Mouse (Mus musculus) brain, embryonic 14.5 days (tissue): ENCODE measurements at regions not wholly inside any gene's neighbourhood (a gene's known extent, or its start where the extent isn't known, plus 50 kb on each side); places are given as distances from the start of the nearest gene placed in this dataset.
A peak's percentile ranks its signal among the peaks of the same experiment; 100 is the strongest.

Source experiments
- DNase-seq: peaks from one replicate; pipeline ENCODE4 v3.0.0-alpha.2; 2011; ENCODE audit warnings: low read depth
- CTCF ChIP-seq: fragments of 200-500 bp; IDR thresholded peaks from 2 replicates; pipeline ENCODE4 v1.5.1; 2012; ENCODE audit warnings: inconsistent platforms, mild to moderate bottlenecking, moderate library complexity, borderline replicate concordance; ENCODE audit not compliant: insufficient read depth, insufficient read length; ENCODE audit errors: extremely low read depth
- POLR2A ChIP-seq: fragments of 200-500 bp; IDR thresholded peaks from 2 replicates; pipeline ENCODE4 v1.6.1; 2012; ENCODE audit warnings: mild to moderate bottlenecking, inconsistent platforms, borderline replicate concordance; ENCODE audit not compliant: poor library complexity, insufficient read depth, insufficient read length, severe bottlenecking; ENCODE audit errors: extremely low read depth

DNA sequence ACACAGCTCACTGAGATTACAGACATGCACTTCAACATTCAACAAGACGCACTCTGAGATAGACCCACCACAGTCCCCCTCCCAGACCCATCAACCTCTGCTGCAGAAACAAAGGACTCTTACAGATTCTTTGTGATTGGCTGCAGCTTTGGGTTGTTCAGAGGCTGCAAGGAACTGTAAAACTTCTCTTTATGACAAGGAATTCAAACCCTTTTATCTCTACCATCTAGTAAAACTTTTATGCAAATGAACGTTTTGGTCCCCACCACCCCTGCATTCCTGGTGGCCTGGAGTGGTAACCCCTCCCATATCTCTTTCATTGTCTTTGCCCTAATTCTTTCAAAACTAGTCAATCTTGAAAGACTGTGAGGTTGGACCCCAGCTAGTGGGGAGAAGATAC is 106.1 kb downstream of the Erv3 start:
- TF ChIP-seq POLR2A (no peak), CTCF (no peak)
- no peak for DNase-seq

DNA sequence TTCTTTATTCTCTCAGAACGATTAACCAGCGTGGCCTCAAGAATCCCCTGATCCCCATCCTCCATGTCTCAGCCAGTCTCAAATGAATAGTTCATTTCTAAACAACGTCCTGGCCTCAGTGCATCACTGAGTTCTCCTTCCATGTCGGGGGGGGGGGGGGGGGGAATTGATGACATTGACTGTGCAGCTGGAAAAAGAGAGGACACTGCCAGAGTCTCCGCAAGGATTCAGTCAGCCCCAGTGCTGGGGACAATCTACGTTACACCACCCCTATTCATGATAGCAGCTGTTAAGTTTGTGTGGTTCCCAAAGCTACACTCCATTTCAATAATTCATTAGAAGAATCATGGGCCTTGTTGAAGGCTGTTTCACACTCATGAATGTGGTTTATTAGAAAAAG is 108.9 kb downstream of the Erv3 start:
- TF ChIP-seq CTCF (no peak), POLR2A (no peak)

GRCm38 (mm10) chr2:131750206-131750605 is 109.3 kb downstream of the Erv3 start:
- no peak for TF ChIP-seq CTCF
- TF ChIP-seq POLR2A, result no peak
- no peak for DNase-seq

More for the DNA sequence above, 108.9 kb downstream of the Erv3 start:
- no peak for DNase-seq

GRCm38 (mm10) chr2:131749746-131750145 is 109.8 kb downstream of the Erv3 start:
- TF ChIP-seq POLR2A (no peak), CTCF (no peak)
- DNase-seq, result no peak

- no peak for TF ChIP-seq POLR2A
- no peak for TF ChIP-seq CTCF
- DNase-seq, result peak; percentile 8
These were observed 110.8 kb downstream of the Erv3 start for GRCm38 (mm10) chr2:131748791-131749190.

- DNase-seq, result no peak
These were observed 111.8 kb downstream of the Erv3 start for GRCm38 (mm10) chr2:131747707-131748106.

DNA sequence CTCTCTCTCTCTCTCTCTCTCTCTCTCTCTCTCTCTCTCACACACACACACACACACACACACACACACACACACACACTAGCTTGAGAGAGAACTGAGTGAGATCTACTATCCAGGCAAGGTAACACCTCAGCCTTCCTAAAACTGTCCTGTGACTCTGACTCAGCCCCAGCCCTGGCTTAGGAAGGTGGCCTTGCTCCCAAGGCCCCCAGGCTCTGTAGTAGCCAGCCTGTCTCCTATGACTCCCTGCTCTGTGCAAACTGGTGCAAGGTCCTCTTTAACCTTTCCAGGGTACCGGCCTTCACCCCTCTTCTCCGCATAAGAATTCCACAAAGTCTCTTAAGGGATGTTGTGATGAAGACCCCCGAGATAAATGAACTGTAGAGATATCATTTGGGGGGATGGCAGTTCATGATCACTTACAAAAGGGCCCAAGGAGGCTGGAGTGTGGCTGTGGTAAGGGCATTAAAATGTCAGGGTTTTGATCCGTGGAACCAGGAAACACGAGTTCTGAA is 114.1 kb downstream of the Erv3 start:
- DNase-seq, result no peak

More at GRCm38 (mm10) chr2:131747707-131748106, 111.8 kb downstream of the Erv3 start:
- TF ChIP-seq CTCF (no peak), POLR2A (no peak)

DNA sequence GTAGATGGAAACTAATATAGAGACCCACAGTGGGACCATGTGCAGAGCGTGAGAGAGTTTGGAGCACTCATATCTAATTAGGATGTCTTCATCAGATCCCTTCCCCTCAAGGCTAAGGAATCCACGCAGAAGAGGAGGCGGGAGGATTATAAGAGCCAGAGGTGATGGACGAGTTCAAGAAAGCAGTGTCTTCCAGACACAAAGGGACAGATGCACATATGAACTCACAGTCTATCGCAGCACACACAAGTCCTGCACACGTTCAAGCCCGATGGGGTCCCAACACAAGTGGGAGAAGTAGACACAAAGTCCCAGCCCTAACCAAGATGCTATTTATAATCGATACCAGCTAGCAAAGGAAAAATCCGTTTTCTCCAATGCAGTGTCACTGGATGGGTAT is 114.6 kb downstream of the Erv3 start:
- TF ChIP-seq POLR2A (no peak), CTCF (no peak)
- DNase-seq, result no peak

More for the DNA sequence above, 114.1 kb downstream of the Erv3 start:
- TF ChIP-seq POLR2A (no peak), CTCF (no peak)

DNA sequence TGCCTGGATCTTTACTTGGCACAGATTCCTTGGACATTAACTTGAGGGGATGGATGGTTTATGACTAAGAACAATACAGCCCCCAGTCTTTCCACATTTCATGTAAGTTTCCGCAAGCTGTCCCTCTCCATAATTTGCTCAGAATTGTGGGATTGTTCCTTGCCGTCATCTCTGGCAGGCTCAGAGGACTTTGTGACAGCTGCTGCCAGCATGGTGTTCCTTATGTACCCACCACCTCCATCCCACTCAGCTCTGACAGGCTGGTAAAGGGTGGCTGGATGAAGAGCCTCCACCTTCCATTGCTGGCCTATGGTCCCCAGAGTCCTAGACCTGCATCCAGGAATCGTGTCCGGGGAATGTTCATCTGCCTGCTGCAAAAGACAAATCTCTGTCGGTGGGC is 119.1 kb downstream of the Erv3 start:
- no peak for TF ChIP-seq CTCF
- TF ChIP-seq POLR2A, result no peak
- peak; percentile 5 for DNase-seq

GRCm38 (mm10) chr2:131739022-131739421 is 120.5 kb downstream of the Erv3 start:
- no peak for TF ChIP-seq POLR2A
- TF ChIP-seq CTCF, result no peak
- no peak for DNase-seq

DNA sequence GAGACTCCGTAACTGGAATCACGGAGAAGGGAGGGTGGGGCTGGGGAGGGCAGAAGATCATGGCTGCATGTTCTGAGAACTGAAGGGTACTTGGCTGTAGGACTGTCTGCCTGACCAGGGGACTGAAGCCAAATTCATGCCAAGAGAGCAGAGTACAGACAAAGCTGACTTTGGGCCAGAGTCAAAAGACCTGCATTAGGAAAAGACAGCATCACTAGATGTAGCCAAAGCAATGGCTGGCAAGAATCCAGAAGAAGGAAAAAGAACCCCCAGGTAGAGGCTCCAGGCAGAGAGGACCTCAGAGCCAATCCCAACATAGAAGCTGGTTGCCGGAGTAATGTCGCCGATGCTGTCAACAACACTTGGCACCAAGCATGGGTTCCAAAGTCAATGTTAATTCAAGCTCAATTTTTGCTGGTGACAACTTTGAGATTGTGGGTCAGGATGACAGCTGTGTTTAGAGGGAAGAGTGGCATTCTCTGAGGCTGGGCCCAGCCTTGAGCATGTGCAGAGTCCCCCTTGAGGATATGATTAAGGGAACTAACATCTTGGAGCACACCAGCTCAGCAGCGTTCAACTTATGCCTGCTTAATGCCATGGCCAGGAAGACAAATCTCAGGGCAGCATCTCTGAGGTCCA is 124.7 kb downstream of the Erv3 start:
- peak; percentile 33 for DNase-seq
- TF ChIP-seq CTCF, result no peak
- TF ChIP-seq POLR2A, result no peak

GRCm38 (mm10) chr2:131726533-131726932 is 133.0 kb downstream of the Erv3 start:
- DNase-seq, result no peak

DNA sequence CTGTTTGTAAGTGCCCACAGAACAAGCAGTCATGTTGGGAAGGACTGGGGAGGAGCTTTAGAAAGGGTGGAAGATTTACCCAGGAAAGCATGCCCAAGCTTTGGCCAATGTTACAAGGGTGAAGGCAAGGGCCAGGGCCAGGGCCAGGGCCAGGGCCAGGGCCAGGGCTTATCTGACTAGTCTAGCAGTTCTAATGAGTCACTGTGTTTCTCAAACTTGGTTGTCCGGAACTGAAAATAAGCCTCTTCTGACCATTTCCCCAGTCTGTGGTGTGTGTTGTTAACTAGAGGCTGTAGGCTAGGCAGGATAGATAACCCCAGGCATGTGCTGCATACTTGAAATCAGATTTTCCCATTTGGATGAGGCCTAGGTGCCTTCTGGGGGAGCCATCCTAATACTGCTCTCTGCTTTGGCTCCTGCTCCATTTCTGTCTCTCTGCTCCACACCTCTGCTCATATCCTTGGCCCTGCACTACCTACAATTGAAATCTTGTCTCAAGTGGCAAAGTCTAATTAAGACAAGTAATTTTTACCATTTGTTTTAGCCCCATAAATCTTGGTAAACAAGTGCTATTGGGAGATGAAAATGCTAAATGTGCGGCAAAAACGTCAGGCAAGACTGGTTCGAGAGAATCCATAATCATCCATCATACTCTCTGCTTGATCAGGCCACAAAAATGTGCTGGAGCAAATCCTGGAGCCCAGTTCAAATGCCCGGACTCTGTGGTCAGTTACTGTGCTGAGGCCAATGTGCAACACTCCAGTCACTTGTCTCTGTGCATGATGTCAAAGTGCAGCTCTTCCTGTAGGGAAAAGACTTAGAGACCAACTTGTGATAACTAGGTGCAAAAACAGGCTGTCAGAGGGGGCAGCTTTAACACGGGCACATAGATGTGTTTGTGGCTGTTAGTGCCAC is 137.7 kb downstream of the Erv3 start:
- no peak for TF ChIP-seq POLR2A
- no peak for TF ChIP-seq CTCF
- DNase-seq, result no peak

More at GRCm38 (mm10) chr2:131726533-131726932, 133.0 kb downstream of the Erv3 start:
- TF ChIP-seq CTCF (no peak), POLR2A (no peak)
